Mouse (Mus musculus): ENCODE data around the gene Lrch4.

The Lrch4 gene

GRCm38 (mm10) chr5:137654746-137655145 lies 25.8 kb downstream of the Lrch4 start:
- DNase-seq, result peak in 1 of 2 experiments; percentile 60

GRCm38 (mm10) chr5:137656977-137657376 lies 28.1 kb downstream of the Lrch4 start:
- peak; percentile 84 to 86 for DNase-seq

DNA sequence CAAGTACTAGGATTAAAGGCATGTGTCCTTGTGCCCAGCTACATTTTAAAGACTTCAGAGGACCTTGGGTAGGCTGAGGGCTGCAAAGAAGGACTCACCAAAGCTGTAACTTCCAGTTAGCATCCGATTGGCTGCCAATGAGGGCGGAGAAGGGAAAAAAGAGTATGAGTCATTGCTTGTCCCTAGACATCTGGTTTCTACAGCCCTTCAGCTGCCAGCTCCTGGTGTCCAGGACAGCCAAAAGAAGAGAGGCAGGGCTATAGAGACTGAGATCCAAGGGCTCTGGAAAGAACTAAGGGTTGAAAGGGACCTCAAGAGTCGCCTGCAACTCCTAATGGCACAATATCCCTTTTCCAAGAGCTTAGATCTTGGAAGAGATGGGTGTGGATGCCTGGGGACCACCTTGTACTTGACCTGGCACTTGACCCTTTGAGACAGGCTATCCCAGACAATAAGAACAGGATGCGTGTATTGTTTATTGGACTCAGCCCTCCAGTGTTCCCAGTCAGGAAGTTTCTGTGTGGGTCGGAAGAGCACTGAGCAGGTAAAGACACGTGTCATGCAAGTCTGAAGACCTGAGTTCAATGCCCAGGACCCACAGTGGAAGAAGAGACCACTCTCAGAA lies 31.3 kb downstream of the Lrch4 start:
- DNase-seq, result no peak

GRCm38 (mm10) chr5:137663057-137663456 lies 34.1 kb downstream of the Lrch4 start:
- no peak for DNase-seq

GRCm38 (mm10) chr5:137668971-137669370 lies 40.0 kb downstream of the Lrch4 start:
- DNase-seq, result peak; percentile 23 to 36

DNA sequence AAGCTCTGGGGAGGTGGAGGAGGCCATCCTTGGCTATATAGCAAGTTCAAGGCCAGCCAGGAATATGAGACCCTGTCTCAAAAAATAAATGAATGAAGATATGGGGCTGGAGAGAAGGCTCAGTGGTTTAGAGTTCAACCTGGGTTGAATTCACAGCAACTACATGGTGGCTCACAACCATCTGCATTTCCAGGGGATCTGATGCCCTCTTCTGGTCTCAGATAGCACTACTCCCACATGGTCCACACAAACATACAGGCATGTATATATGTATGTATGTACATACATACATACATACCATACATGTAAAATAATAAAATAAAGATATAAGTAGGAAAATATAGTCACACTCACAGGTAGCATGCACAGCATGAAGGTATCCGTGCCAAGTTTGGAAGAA lies 41.3 kb downstream of the Lrch4 start:
- peak in 1 of 2 experiments; percentile 28 for DNase-seq

DNA sequence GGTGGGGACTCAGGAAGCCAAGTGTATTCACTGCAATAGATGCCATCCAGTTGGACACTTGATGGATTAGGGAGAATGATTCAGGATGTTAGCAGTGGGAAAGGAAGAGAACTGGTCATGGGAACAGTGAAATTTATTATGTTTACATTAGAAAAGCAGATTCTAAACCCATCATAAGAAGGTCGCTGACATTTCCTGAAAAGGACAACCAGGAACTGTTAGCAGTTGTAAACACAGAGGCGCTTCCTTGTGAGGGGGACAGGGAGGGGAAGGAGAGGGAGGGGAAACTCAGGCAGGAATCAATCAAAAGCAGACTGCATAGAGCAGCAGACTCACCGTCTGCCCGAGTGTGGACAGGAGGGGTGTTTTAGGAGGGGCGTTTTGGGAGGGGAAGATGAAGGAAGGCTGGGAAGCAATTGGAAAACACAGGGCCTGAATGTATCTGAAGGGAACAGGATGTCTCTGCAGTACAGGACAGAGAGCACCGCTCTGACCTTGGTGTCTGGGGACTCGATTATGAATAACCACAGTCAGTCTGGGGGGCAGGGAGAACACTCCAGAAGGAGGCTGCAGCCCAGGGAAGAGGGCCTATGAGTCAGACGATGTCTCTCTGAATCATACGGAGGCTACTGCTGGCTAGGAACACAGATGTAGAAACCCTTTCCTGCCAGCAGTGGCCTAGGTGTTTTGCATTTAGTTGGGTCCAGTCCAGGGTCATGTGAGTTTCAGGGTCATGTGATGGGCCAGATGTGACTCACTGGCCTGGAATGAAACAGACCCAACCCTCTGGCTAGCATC lies 42.7 kb downstream of the Lrch4 start:
- DNase-seq, result no peak

DNA sequence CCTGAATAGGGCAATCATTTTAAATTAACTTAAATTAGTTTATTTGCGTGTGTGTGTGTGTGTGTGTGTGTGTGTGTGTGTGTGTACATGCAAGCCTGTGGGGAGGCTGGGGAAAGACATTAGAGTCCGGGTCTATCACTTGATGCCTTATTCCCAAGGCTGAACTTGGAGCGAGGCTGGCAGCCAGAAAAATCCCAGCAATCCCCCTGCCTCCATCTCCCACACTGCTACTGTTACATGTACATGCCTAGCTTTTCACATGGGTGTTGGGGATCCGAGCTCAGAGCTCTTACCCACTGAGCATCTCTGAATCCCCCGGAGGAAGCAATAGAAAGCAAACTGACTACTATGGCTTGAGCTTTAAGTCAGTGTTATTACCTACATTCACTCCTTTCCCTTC lies 43.4 kb downstream of the Lrch4 start:
- no peak for DNase-seq

GRCm38 (mm10) chr5:137673015-137673414 lies 44.1 kb downstream of the Lrch4 start:
- no peak for DNase-seq

DNA sequence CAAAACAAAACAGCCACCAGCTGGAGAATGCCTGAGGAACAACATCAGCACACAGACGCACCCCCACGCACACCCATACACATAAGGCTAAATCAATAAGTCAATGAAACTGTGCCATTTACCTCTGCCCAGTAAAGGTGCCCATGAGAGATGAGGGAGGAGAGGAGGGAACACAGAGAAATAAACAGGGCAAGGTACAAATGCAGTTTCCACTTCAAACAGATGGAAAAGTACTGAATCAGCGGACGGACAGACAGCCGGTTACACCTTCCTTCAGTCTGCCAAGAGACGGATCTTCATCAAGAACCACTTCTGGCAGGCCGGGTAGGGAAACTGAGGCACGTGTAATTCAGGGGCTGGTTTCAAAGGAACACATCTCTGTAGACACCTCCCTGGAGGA lies 45.9 kb downstream of the Lrch4 start:
- DNase-seq, result no peak

GRCm38 (mm10) chr5:137677859-137678258 lies 48.9 kb downstream of the Lrch4 start:
- no peak for DNase-seq

DNA sequence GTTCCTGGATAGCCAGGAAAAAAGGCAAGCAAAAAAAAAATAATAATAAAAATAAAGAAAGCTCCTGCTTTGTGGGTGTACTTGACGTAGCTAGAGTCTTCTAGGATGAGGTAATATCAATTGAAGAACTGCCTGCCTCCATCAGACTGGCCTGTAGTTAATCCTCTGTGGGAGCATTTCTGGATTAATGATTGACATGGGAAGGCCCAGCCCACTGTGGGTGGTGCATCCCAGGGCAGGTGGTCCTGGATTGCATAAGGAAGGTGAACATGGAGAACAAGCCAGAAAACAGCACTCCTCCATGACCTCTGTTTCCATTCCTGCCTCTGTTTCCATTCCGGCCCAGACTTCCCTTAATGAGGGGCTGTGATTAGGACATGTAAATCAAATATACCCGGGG lies 49.8 kb downstream of the Lrch4 start:
- no peak for DNase-seq

- no peak for DNase-seq
Observed at GRCm38 (mm10) chr5:137679726-137680125, 50.8 kb downstream of the Lrch4 start.

- no peak for DNase-seq
Observed at GRCm38 (mm10) chr5:137682526-137682925, 53.6 kb downstream of the Lrch4 start.

DNA sequence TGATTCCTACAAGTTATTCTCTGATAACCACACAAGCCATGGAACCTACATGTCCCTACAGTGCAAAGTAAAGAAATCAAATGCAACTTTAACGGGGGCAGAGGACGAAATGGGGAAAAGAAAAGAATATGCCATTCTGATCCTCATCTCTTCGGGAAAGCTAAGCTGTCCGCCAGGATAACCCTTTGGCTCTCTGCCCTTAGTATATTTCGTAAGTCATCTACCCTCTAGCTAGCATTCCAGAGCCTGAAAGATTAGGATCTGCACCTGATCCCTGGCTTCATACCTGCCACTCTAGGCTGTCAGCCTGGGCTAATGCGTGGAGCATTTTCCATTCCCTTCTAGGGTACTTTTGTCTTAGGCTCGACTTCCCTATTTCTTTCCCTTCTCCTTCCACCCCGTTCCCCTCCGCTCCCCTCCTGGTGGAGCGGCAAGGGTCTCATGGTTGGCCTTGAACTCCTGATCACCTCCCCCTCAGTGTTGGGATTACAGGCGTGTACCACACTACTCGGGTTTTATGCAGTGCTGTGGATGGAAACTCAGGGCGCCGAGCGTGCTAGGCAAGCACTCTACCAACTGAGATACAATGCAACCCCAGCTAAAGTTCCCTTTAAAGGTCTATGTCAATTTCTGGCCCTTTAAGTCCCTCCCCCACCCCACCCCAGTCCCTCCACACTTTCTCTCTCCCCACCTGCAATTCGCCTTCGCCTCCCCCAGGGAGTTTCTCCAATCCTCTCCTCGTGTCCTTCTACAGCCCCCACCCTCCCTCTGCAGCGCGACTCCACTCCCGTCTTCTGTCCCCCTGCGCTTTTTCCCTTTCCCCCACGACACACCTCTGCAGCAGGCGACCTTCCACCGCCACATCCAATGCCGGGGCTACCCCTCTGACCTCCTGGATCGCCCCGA lies 54.7 kb downstream of the Lrch4 start:
- peak; percentile 17 to 28 for DNase-seq

GRCm38 (mm10) chr5:137684294-137685123 lies 55.6 kb downstream of the Lrch4 start, which contains the start of gene Agfg2:
Gene Agfg2 (minus strand): TSS chr5:137684726.
- peak; percentile 98 to 99 for DNase-seq

DNA sequence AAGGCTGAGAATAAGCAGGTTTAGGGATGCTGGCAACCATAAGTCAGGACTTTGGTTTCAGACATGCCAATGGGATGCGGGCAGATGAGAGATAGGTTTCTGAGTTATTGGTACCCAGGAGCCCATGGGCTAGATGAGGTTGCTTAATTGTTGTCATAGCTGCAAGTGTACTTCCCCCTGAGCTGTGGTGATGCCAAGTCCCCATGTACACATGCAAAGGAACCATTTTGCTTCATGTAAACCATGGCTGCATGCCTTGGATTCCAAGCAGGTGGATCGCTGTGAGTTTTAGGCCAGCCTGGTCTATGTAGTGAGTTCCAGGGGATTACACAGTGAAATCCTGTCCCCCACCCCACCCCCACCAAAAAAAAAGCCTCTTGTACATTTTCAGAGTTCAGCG lies 56.7 kb downstream of the Lrch4 start:
- DNase-seq, result no peak

GRCm38 (mm10) chr5:137686127-137686790 lies 57.3 kb downstream of the Lrch4 start:
- DNase-seq, result no peak

- no peak for DNase-seq
Observed at GRCm38 (mm10) chr5:137689974-137690373, 61.1 kb downstream of the Lrch4 start.

- no peak for DNase-seq
Observed at GRCm38 (mm10) chr5:137690531-137690930, 61.6 kb downstream of the Lrch4 start.

Data from cerebellum, postnatal 14 days (tissue).